Mouse (Mus musculus): Measurements from ENCODE around the gene Btrc.

- no peak for TF ChIP-seq POLR2A (IDR thresholded peaks at IDR 0.05; ENCODE audit: control insufficient read depth in 1 of 2, insufficient read depth in 1 of 2, low read depth in 1 of 2, low read length in 2 of 2, poor library complexity in 1 of 2)
- no peak for TF ChIP-seq HCFC1 (IDR thresholded peaks at IDR 0.05; ENCODE audit: low read depth, low read length)
- no peak for TF ChIP-seq MAFK (IDR thresholded peaks at IDR 0.05; ENCODE audit: borderline replicate concordance, low read depth, low read length)
- TF ChIP-seq CTCF (IDR thresholded peaks at IDR 0.05 in 2 of 3, conservative IDR thresholded peaks at IDR 0.05 in 1 of 3; ENCODE audit: control insufficient read depth in 1 of 3, insufficient read depth in 1 of 3, low read depth in 2 of 3, low read length in 3 of 3, poor library complexity in 1 of 3, severe bottlenecking in 1 of 3): no peak
Measured at GRCm38 (mm10) chr19:45527382-45527781, 163.8 kb downstream of the Btrc start.
